Mouse (Mus musculus) Patski (cell line): ENCODE measurements at regions not wholly inside any gene's neighbourhood (a gene's known extent, or its start where the extent isn't known, plus 50 kb on each side); places are given as distances from the start of the nearest gene placed in this dataset.
"Not testable (repeated sequence)": the region's sequence is repeated elsewhere in the genome, so short reads cannot be mapped to it uniquely, and the experiment has no call there.

Source experiments
- ATAC-seq: fragments of 100-300 bp; one replicate; pipeline ENCODE4 v1.8.0; 2021
- CTCF ChIA-PET: fragments of 350-600 bp; sonication (Branson Sonifier 250); formaldehyde crosslinking; loops from one replicate; lab custom pipeline; 2022; ENCODE audit warnings: inconsistent platforms; lab: Charles Lee
- POLR2A ChIA-PET: fragments of 350-600 bp; sonication (Branson Sonifier 250); formaldehyde crosslinking; loops from one replicate; lab custom pipeline; 2022; ENCODE audit warnings: antibody characterized with exemption, inconsistent platforms; lab: Charles Lee
- DNase-seq: peaks from one replicate; pipeline ENCODE4 v3.0.0-alpha.2; 2011; ENCODE audit warnings: low read depth, low spot score
- H3K27me3 ChIP-seq: fragments of 371-371 bp; one replicate; pipeline ENCODE4 v1.5.1; 2021
- CTCF ChIP-seq: fragments of 100-300 bp; IDR thresholded peaks from one replicate; pipeline ENCODE4 v1.5.1; 2021
- in situ Hi-C: fragments of 300-500 bp; cut with MboI; formaldehyde crosslinking; loops from 3 replicates; pipeline ENCODE4 v1.11.1; 2018; ENCODE audit warnings: low pct_unique_long_range_greater_than_20kb, mixed read lengths

DNA sequence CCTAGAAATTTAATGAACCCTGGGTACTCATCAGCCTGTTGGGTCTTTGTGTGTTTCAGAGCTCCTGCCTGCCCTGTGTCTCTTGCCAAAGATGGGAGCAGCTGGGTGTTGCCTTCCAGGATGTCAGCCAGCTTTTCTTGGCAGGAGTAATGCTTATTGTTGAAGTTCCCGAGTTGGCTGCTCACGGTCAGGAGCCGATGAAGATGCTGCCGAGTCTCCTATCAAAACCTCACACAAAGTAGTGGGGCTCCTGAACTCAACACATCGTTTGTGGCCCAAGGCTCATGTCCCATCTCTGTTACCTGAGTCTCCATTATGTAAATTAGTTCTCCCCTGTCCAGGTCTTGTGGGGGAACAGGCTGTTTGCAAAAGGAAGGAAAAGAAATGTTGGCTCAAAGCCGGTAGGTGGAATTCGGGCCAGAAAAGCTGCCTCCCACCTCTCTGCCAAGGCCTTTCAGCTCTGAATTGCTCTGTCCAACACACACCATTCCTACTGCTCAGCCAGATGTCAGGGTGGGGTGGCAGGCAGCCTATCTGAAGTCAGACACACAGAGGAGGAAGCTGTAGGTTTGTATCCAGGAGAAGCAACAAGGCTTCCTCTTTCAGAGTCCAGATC lies 67.6 kb upstream of the Rmdn2 start:
- H3K27me3 ChIP-seq, result no peaks in the 10 kb centered on the region
- in situ Hi-C loops, result loop anchor here (10.0 kb wide), 1 partner anchor 189 kb away; the partner anchor contains the start of gene Cdc42ep3
- TF ChIP-seq CTCF, result no peak
- POLR2A ChIA-PET, result no interaction called here
- ATAC-seq (no peak), DNase-seq (no peak)
- CTCF ChIA-PET, result no interaction called here

- DNase-seq (no peak), ATAC-seq (no peak)
- ChIA-PET CTCF (interaction anchor here (1.2 kb wide), 1 partner anchor 19 kb away, joined by 3 read pairs; no protein-coding TSS in a partner anchor), POLR2A (no interaction called here)
- TF ChIP-seq CTCF, result no peak
- no peaks in the 10 kb centered on the region for H3K27me3 ChIP-seq
- in situ Hi-C loops, result loop anchor here (10.0 kb wide), 1 partner anchor 191 kb away; the partner anchor contains the start of gene Cdc42ep3
Observed at GRCm38 (mm10) chr17:79545878-79546277, 65.8 kb upstream of the Rmdn2 start.

GRCm38 (mm10) chr17:79547075-79547474 lies 64.6 kb upstream of the Rmdn2 start:
- in situ Hi-C loops, result loop anchor here (10.0 kb wide), 1 partner anchor 192 kb away; the partner anchor contains the start of gene Cdc42ep3

GRCm38 (mm10) chr17:79547524-79547923 lies 64.1 kb upstream of the Rmdn2 start:
- ChIA-PET POLR2A (interaction anchor here (0.6 kb wide), 1 partner anchor 586 kb away, joined by 4 read pairs; no protein-coding TSS in a partner anchor), CTCF (interaction anchor here (1.2 to 1.6 kb wide), 3 partner anchors 10 to 408 kb away, joined by 3 to 6 read pairs (median 4); no protein-coding TSS in a partner anchor)
- H3K27me3 ChIP-seq, result no peaks in the 10 kb centered on the region
- DNase-seq, result no peak
- TF ChIP-seq CTCF, result no peak
- in situ Hi-C loops, result loop anchor here (10.0 kb wide), 1 partner anchor 193 kb away; the partner anchor contains the start of gene Cdc42ep3
- ATAC-seq, result no peak

More at GRCm38 (mm10) chr17:79547075-79547474, 64.6 kb upstream of the Rmdn2 start:
- no peaks in the 10 kb centered on the region for H3K27me3 ChIP-seq
- DNase-seq (no peak), ATAC-seq (no peak)
- TF ChIP-seq CTCF, result no peak
- ChIA-PET POLR2A (no interaction called here), CTCF (interaction anchor here (1.2 to 1.6 kb wide), 3 partner anchors 12 to 408 kb away, joined by 3 to 4 read pairs (median 3); no protein-coding TSS in a partner anchor)

DNA sequence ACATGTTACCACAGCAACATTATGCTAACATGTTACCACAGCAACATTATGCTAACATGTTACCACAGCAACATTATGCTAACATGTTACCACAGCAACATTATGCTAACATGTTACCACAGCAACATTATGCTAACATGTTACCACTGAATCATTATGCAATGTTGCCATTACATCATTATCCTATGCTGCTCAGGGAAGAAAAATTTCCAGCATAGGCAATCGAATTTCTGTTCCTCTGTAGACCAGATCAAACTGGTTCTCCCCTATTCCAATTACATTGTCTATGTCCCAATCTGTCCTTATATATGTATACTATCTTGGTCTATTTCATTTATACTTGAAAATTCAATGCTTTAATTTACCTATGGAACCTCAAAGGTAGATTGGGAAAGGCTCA lies 61.3 kb upstream of the Rmdn2 start:
- CTCF ChIA-PET, result interaction anchor here (1.1 kb wide), 1 partner anchor 22 kb away, joined by 3 read pairs; no protein-coding TSS in a partner anchor

DNA sequence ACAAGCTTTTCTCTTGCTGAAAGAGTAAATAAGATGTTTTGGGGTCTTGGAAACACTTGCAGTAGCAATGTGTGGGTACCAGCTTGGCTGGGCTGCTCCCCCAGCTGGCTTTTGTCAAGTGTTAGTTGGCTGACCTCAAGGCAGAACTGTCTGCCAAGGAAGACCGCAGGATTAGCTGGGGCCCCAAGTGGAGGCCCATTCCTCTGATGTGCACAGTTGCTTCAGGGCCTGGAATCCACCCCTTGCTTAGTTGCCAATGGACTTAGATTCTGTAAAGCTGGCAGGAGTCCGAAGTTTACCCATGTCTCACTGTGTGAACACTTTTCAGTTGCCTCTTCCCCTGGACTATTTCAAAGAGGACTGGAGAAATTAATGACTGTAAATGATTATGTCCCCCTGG lies 57.8 kb upstream of the Rmdn2 start:
- POLR2A ChIA-PET, result no interaction called here
- H3K27me3 ChIP-seq, result no peaks in the 10 kb centered on the region
- DNase-seq (no peak), ATAC-seq (no peak)
- CTCF ChIA-PET, result no interaction called here
- in situ Hi-C loops, result no loop called here
- TF ChIP-seq CTCF, result no peak

More for the DNA sequence above, 61.3 kb upstream of the Rmdn2 start:
- H3K27me3 ChIP-seq, POLR2A ChIA-PET, DNase-seq, ATAC-seq, in situ Hi-C loops: not testable (repeated sequence)

- POLR2A ChIA-PET, result no interaction called here
- CTCF ChIA-PET, result interaction anchor here (0.9 kb wide), 1 partner anchor 10 kb away, joined by 3 read pairs; no protein-coding TSS in a partner anchor
- in situ Hi-C loops, result no loop called here
- no peak for TF ChIP-seq CTCF
- H3K27me3 ChIP-seq, result no peaks in the 10 kb centered on the region
- no peak for ATAC-seq
- no peak for DNase-seq
Observed at GRCm38 (mm10) chr17:79555593-79555992, 56.1 kb upstream of the Rmdn2 start.
